Mouse (Mus musculus): ENCODE measurements around the gene Ppp6r1. TPM values are rescaled to one million over a fixed set of nuclear protein-coding genes. Genes with fewer than 3 reads are reported as not detected.

Gene Ppp6r1
- polyA plus RNA-seq, 1 experiment from 2014 or later, result 6.5 TPM

- Histone ChIP-seq H3K4me3 (replicated peaks) (no peak overlapping the region), H3K9me3 (replicated peaks) (no peaks in the 10 kb centered on the region), H3K27ac (replicated peaks) (0 out of 2 replicates have a peak overlapping the region, but pooled peaks have one; percentile 34), H3K27me3 (no peaks in the 10 kb centered on the region), H3K4me1 (replicated peaks) (peaks cover 49% of the 10 kb centered on the region), H3K36me3 (replicated peaks) (peaks cover 67% of the 10 kb centered on the region), H3K9ac (no peak overlapping the region), H3K4me2 (no peak overlapping the region)
- peak; percentile 35 for ATAC-seq (ENCODE audit: insufficient read depth)
- 75% methylated on average over 3 of the region's 3 CpGs for WGBS (ENCODE audit: insufficient replicate concordance)
Measured at GRCm38 (mm10) chr7:4646806-4647205, 12.0 kb downstream of the Ppp6r1 start.

GRCm38 (mm10) chr7:4643225-4643624, 15.6 kb downstream of the Ppp6r1 start:
- Histone ChIP-seq H3K4me2 (no peak overlapping the region), H3K9ac (no peak overlapping the region), H3K4me3 (replicated peaks) (no peak overlapping the region), H3K4me1 (replicated peaks) (peaks cover 37% of the 10 kb centered on the region), H3K9me3 (replicated peaks) (no peaks in the 10 kb centered on the region), H3K36me3 (replicated peaks) (peaks cover 96% of the 10 kb centered on the region), H3K27ac (replicated peaks) (no peak overlapping the region), H3K27me3 (no peaks in the 10 kb centered on the region)
- ATAC-seq (ENCODE audit: insufficient read depth), result no peak
- 45% methylated on average over 6 of the region's 6 CpGs for WGBS (ENCODE audit: insufficient replicate concordance)

- no peaks in the 10 kb centered on the region for H3K9me3 ChIP-seq (replicated peaks)
- no peak overlapping the region for H3K4me3 ChIP-seq (replicated peaks)
- no peak overlapping the region for H3K9ac ChIP-seq
- peaks cover 100% of the 10 kb centered on the region for H3K36me3 ChIP-seq (replicated peaks)
- H3K4me2 ChIP-seq, result no peak overlapping the region
- 91% methylated on average over 7 of the region's 7 CpGs for WGBS (ENCODE audit: insufficient replicate concordance)
- peaks cover 25% of the 10 kb centered on the region for H3K4me1 ChIP-seq (replicated peaks)
- no peaks in the 10 kb centered on the region for H3K27me3 ChIP-seq
- no peak for ATAC-seq (ENCODE audit: insufficient read depth)
- H3K27ac ChIP-seq (replicated peaks), result no peak overlapping the region
Measured at GRCm38 (mm10) chr7:4641956-4642355, 16.9 kb downstream of the Ppp6r1 start.

GRCm38 (mm10) chr7:4641155-4641554, 17.7 kb downstream of the Ppp6r1 start:
- H3K4me2 ChIP-seq, result no peak overlapping the region
- H3K9ac ChIP-seq, result no peak overlapping the region
- ATAC-seq (ENCODE audit: insufficient read depth), result no peak
- H3K27ac ChIP-seq (replicated peaks), result no peak overlapping the region
- peaks cover 99% of the 10 kb centered on the region for H3K36me3 ChIP-seq (replicated peaks)
- WGBS (ENCODE audit: insufficient replicate concordance), result 88% methylated on average over 11 of the region's 11 CpGs
- no peaks in the 10 kb centered on the region for H3K27me3 ChIP-seq
- H3K9me3 ChIP-seq (replicated peaks), result no peaks in the 10 kb centered on the region
- H3K4me3 ChIP-seq (replicated peaks), result no peak overlapping the region
- peaks cover 18% of the 10 kb centered on the region for H3K4me1 ChIP-seq (replicated peaks)

- Histone ChIP-seq H3K36me3 (replicated peaks) (peaks cover 94% of the 10 kb centered on the region), H3K4me3 (replicated peaks) (no peak overlapping the region), H3K27me3 (no peaks in the 10 kb centered on the region), H3K4me2 (no peak overlapping the region), H3K27ac (replicated peaks) (0 out of 2 replicates have a peak overlapping the region, but pooled peaks have one; percentile 24), H3K4me1 (replicated peaks) (peaks cover 14% of the 10 kb centered on the region), H3K9ac (no peak overlapping the region), H3K9me3 (replicated peaks) (no peaks in the 10 kb centered on the region)
- no peak for ATAC-seq (ENCODE audit: insufficient read depth)
- WGBS (ENCODE audit: insufficient replicate concordance), result 70% methylated on average over 4 of the region's 4 CpGs
Measured at GRCm38 (mm10) chr7:4636179-4636578, 22.6 kb downstream of the Ppp6r1 start.

GRCm38 (mm10) chr7:4631031-4631430, 27.8 kb downstream of the Ppp6r1 start, which contains the start of gene Tmem86b:
Tmem86b (minus strand) TSS chr7:4631422.
- peak within 1 kb of the TSS; percentile 67; the same call in 1 of the 2 replicates for H3K9ac ChIP-seq
- no peaks in the 10 kb centered on the region for H3K9me3 ChIP-seq (replicated peaks)
- H3K4me3 ChIP-seq (replicated peaks), result peak within 1 kb of the TSS; percentile 64
- H3K27me3 ChIP-seq, result no peaks in the 10 kb centered on the region
- peak; percentile 56 for ATAC-seq (ENCODE audit: insufficient read depth)
- peak within 1 kb of the TSS; percentile 77 for H3K4me2 ChIP-seq
- H3K27ac ChIP-seq (replicated peaks), result peak within 1 kb of the TSS; percentile 97
- 27% methylated on average over 4 of the region's 4 CpGs for WGBS (ENCODE audit: insufficient replicate concordance)
- H3K36me3 ChIP-seq (replicated peaks), result peaks cover 66% of the 10 kb centered on the region
- H3K4me1 ChIP-seq (replicated peaks), result peaks cover 64% of the 10 kb centered on the region

GRCm38 (mm10) chr7:4630198-4630597, 28.6 kb downstream of the Ppp6r1 start:
- Histone ChIP-seq H3K4me1 (replicated peaks) (peaks cover 65% of the 10 kb centered on the region), H3K9ac (peak overlapping the region; percentile 67), H3K9me3 (replicated peaks) (no peaks in the 10 kb centered on the region), H3K4me3 (replicated peaks) (peak overlapping the region; percentile 64), H3K27ac (replicated peaks) (peak overlapping the region; percentile 97), H3K4me2 (peak overlapping the region; percentile 77), H3K27me3 (no peaks in the 10 kb centered on the region), H3K36me3 (replicated peaks) (peaks cover 59% of the 10 kb centered on the region)
- 8% methylated on average over 1 of the region's 1 CpGs for WGBS (ENCODE audit: insufficient replicate concordance)
- ATAC-seq (ENCODE audit: insufficient read depth), result peak; percentile 91

- Histone ChIP-seq H3K27ac (replicated peaks) (peak overlapping the region; percentile 97), H3K27me3 (no peaks in the 10 kb centered on the region), H3K9me3 (replicated peaks) (no peaks in the 10 kb centered on the region), H3K36me3 (replicated peaks) (peaks cover 54% of the 10 kb centered on the region), H3K9ac (peak overlapping the region; percentile 67), H3K4me2 (peak overlapping the region; percentile 77), H3K4me3 (replicated peaks) (peak overlapping the region; percentile 64), H3K4me1 (replicated peaks) (peaks cover 65% of the 10 kb centered on the region)
- WGBS (ENCODE audit: insufficient replicate concordance), result 19% methylated on average over 5 of the region's 5 CpGs
- peak; percentile 55 for ATAC-seq (ENCODE audit: insufficient read depth)
Measured at GRCm38 (mm10) chr7:4629586-4629985, 29.2 kb downstream of the Ppp6r1 start.

- Histone ChIP-seq H3K4me2 (no peak overlapping the region), H3K27ac (replicated peaks) (no peak overlapping the region; the same call in 1 of the 2 replicates), H3K4me1 (replicated peaks) (peaks cover 53% of the 10 kb centered on the region), H3K9me3 (replicated peaks) (no peaks in the 10 kb centered on the region), H3K27me3 (no peaks in the 10 kb centered on the region), H3K4me3 (replicated peaks) (no peak overlapping the region), H3K36me3 (replicated peaks) (peaks cover 19% of the 10 kb centered on the region), H3K9ac (no peak overlapping the region)
- WGBS (ENCODE audit: insufficient replicate concordance), result 76% methylated on average over 2 of the region's 2 CpGs
- ATAC-seq (ENCODE audit: insufficient read depth), result no peak
Measured at GRCm38 (mm10) chr7:4625928-4626327, 32.9 kb downstream of the Ppp6r1 start.

- Histone ChIP-seq H3K4me2 (no peak overlapping the region), H3K36me3 (replicated peaks) (peaks cover 15% of the 10 kb centered on the region), H3K27ac (replicated peaks) (no peak overlapping the region; the same call in 1 of the 2 replicates), H3K27me3 (no peaks in the 10 kb centered on the region), H3K4me1 (replicated peaks) (peaks cover 46% of the 10 kb centered on the region), H3K9me3 (replicated peaks) (no peaks in the 10 kb centered on the region), H3K4me3 (replicated peaks) (no peak overlapping the region), H3K9ac (no peak overlapping the region)
- no peak for ATAC-seq (ENCODE audit: insufficient read depth)
- WGBS (ENCODE audit: insufficient replicate concordance), result 48% methylated on average over 1 of the region's 1 CpGs
Measured at GRCm38 (mm10) chr7:4624343-4624742, 34.5 kb downstream of the Ppp6r1 start.

- Histone ChIP-seq H3K27me3 (no peaks in the 10 kb centered on the region), H3K36me3 (replicated peaks) (peaks cover 8% of the 10 kb centered on the region), H3K9ac (no peak overlapping the region), H3K4me3 (replicated peaks) (no peak overlapping the region), H3K4me2 (no peak overlapping the region), H3K27ac (replicated peaks) (no peak overlapping the region), H3K9me3 (replicated peaks) (no peaks in the 10 kb centered on the region), H3K4me1 (replicated peaks) (peaks cover 39% of the 10 kb centered on the region)
- 18% methylated on average over 4 of the region's 4 CpGs for WGBS (ENCODE audit: insufficient replicate concordance)
- peak; percentile 61 for ATAC-seq (ENCODE audit: insufficient read depth)
Measured at GRCm38 (mm10) chr7:4623544-4624189, 35.2 kb downstream of the Ppp6r1 start.
